Mouse (Mus musculus) large intestine, adult 2 months (tissue): ENCODE results near the gene Pate1. TPM values are rescaled to one million over a fixed set of nuclear protein-coding genes. Genes with fewer than 3 reads are reported as not detected.

Source experiments
- DNase-seq: peaks from one replicate; pipeline ENCODE4 v3.0.0-alpha.2; 2012; ENCODE audit warnings: low read depth, low spot score
- WGBS: fragments of 180-500 bp; shearing (Covaris S2); methylation state at CpG from one replicate; pipeline ENCODE4 v1.1.7; 2018; 5-methylcytosine and 5-hydroxymethylcytosine counted together
- polyA plus RNA-seq: library from polyadenylated mRNA; depleted of rRNA; stranded (reverse); fragments of >200 nt; gene quantifications from 2 replicates; pipeline ENCODE4 v1.2.3, GENCODE M21; 2012; rRNA removed

Gene Pate1
- not detected in 2 replicates for polyA plus RNA-seq

GRCm38 (mm10) chr9:35687013-35687412 is at the start of gene Pate1:
Pate1 (minus strand) TSS chr9:35687390.
- WGBS: 43% methylated on average over 1 of the region's 1 CpGs
- no peak for DNase-seq

GRCm38 (mm10) chr9:35707265-35707664 is 20.1 kb upstream of the Pate1 start:
- DNase-seq: no peak

- no peak for DNase-seq
Measured at GRCm38 (mm10) chr9:35691924-35692323, 4.7 kb upstream of the Pate1 start.

- WGBS: 76% methylated on average over 2 of the region's 2 CpGs
- no peak for DNase-seq
Measured at GRCm38 (mm10) chr9:35673557-35673956, 13.6 kb downstream of the Pate1 start.

GRCm38 (mm10) chr9:35648102-35648501 is 39.1 kb downstream of the Pate1 start, which contains the start of gene Pate3:
Pate3 (minus strand) TSS chr9:35648202.
- DNase-seq: no peak
- WGBS: 67% methylated on average over 1 of the region's 1 CpGs

Other genes starting within 250 kb of the Pate1 start
- not detected in 2 replicates for gene Gm1113, start 169.1 kb downstream of the Pate1 start, polyA plus RNA-seq
- gene Ddx25, start 128.9 kb downstream of the Pate1 start, polyA plus RNA-seq: 0.03 and 0.04 TPM in 2 replicates
- gene Pus3, start 128.8 kb downstream of the Pate1 start, polyA plus RNA-seq: 1.8 and 2.1 TPM in 2 replicates
- not detected in 2 replicates for gene Pate2, start 117.1 kb downstream of the Pate1 start, polyA plus RNA-seq
- 1.8 and 1.9 TPM in 2 replicates for gene Hyls1, start 117.0 kb downstream of the Pate1 start, polyA plus RNA-seq
- gene Pate4, start 75.4 kb downstream of the Pate1 start, polyA plus RNA-seq: not detected in 2 replicates
- not detected in 2 replicates for gene Pate3, start 39.2 kb downstream of the Pate1 start, polyA plus RNA-seq
- not detected in 2 replicates for gene Gm17677, start 53.7 kb upstream of the Pate1 start, polyA plus RNA-seq
- gene Gm17727, start 90.7 kb upstream of the Pate1 start, polyA plus RNA-seq: not detected in 2 replicates
- not detected in 2 replicates for gene Gm27235, start 102.7 kb upstream of the Pate1 start, polyA plus RNA-seq
- 0.07 and 0.14 TPM in 2 replicates for gene D730048I06Rik, start 102.7 kb upstream of the Pate1 start, polyA plus RNA-seq
- gene 9230110F15Rik, start 156.8 kb upstream of the Pate1 start, polyA plus RNA-seq: not detected in 2 replicates
- not detected in 2 replicates for gene 9230113P08Rik, start 221.0 kb upstream of the Pate1 start, polyA plus RNA-seq